Mouse (Mus musculus) effector memory CD4-positive, alpha-beta T cell, adult 7 months (primary cell): ENCODE data around the gene Sprr2f. TPM values are rescaled to one million over a fixed set of nuclear protein-coding genes. Genes with fewer than 3 reads are reported as not detected.

ENCODE experiments used
- polyA plus RNA-seq: library from polyadenylated mRNA; unstranded; fragments of 100-300 nt; shearing (Covaris generic); gene quantifications from one replicate; pipeline ENCODE4 v1.2.1, GENCODE M21; 2017

Gene Sprr2f
- not detected for polyA plus RNA-seq

GRCm38 (mm10) chr3:92364887-92365286 lies at the start of gene Sprr2f:
Gene Sprr2f (plus strand): TSS chr3:92365187.

GRCm38 (mm10) chr3:92316320-92316719 lies 48.7 kb upstream of the Sprr2f start, which contains the start of gene Sprr2b:
Gene Sprr2b (plus strand): TSS chr3:92316620.

GRCm38 (mm10) chr3:92338840-92339239 lies 26.1 kb upstream of the Sprr2f start, which contains the start of gene Sprr2d:
Gene Sprr2d (plus strand): TSS chr3:92339140.

GRCm38 (mm10) chr3:92351843-92352242 lies 13.1 kb upstream of the Sprr2f start, which contains the start of gene Sprr2e:
Gene Sprr2e (plus strand): TSS chr3:92352143.

GRCm38 (mm10) chr3:92385385-92385784 lies 20.4 kb downstream of the Sprr2f start, which contains the start of gene Sprr2h:
Gene Sprr2h (plus strand): TSS chr3:92385685.

GRCm38 (mm10) chr3:92407691-92408090 lies 42.7 kb downstream of the Sprr2f start, which contains the start of gene Sprr2i:
Gene Sprr2i (plus strand): TSS chr3:92407991.

Other genes starting within 250 kb of the Sprr2f start
- gene Prr9, start 241.2 kb upstream of the Sprr2f start, polyA plus RNA-seq, result 0.76 TPM
- gene Lelp1, start 222.4 kb upstream of the Sprr2f start, polyA plus RNA-seq, result not detected
- not detected for gene Sprr2a1, start 149.4 kb upstream of the Sprr2f start, polyA plus RNA-seq
- gene Sprr2a2, start 149.3 kb upstream of the Sprr2f start, polyA plus RNA-seq, result not detected
- gene Sprr2a3, start 79.8 kb upstream of the Sprr2f start, polyA plus RNA-seq, result not detected
- gene Sprr2b, start 48.6 kb upstream of the Sprr2f start, polyA plus RNA-seq, result not detected
- not detected for gene Sprr2d, start 26.0 kb upstream of the Sprr2f start, polyA plus RNA-seq
- gene Sprr2e, start 13.0 kb upstream of the Sprr2f start, polyA plus RNA-seq, result not detected
- gene Sprr2h, start 20.5 kb downstream of the Sprr2f start, polyA plus RNA-seq, result not detected
- gene Sprr2i, start 42.8 kb downstream of the Sprr2f start, polyA plus RNA-seq, result not detected
- gene Sprr2j-ps, start 52.9 kb downstream of the Sprr2f start, polyA plus RNA-seq, result not detected
- 27.2 TPM for gene Gm9774, start 64.2 kb downstream of the Sprr2f start, polyA plus RNA-seq
- not detected for gene Sprr2k, start 67.4 kb downstream of the Sprr2f start, polyA plus RNA-seq
- gene Sprr1b, start 73.6 kb downstream of the Sprr2f start, polyA plus RNA-seq, result not detected
- not detected for gene Sprr3, start 93.5 kb downstream of the Sprr2f start, polyA plus RNA-seq
- gene Sprr1a, start 120.7 kb downstream of the Sprr2f start, polyA plus RNA-seq, result not detected
- gene Sprr4, start 135.3 kb downstream of the Sprr2f start, polyA plus RNA-seq, result not detected
- gene 2310046K23Rik, start 169.3 kb downstream of the Sprr2f start, polyA plus RNA-seq, result not detected
- not detected for gene Ivl, start 208.5 kb downstream of the Sprr2f start, polyA plus RNA-seq
- gene Smcp, start 223.8 kb downstream of the Sprr2f start, polyA plus RNA-seq, result not detected
- gene 2210017I01Rik, start 242.3 kb downstream of the Sprr2f start, polyA plus RNA-seq, result not detected